Mouse (Mus musculus) heart, embryonic 11.5 days (tissue): Measurements from ENCODE around the gene Mrgprb2. TPM values are rescaled to one million over a fixed set of nuclear protein-coding genes. Genes with fewer than 3 reads are reported as not detected.

Source experiments
- ATAC-seq: fragments of 200-750 bp; cut with Nextera tagmentation; replicated peaks from 2 replicates; pipeline ENCODE4 v1.8.0; 2017; ENCODE audit warnings: moderate library complexity; ENCODE audit not compliant: insufficient number of reproducible peaks, low FRiP score, low TSS enrichment
- H3K27ac ChIP-seq: fragments of 300-500 bp; sonication (generic); 2 replicates; pipeline ENCODE4 v1.5.1; 2014; ENCODE audit warnings: mild to moderate bottlenecking, low read depth, low read length
- H3K27me3 ChIP-seq: fragments of 300-500 bp; sonication (generic); 2 replicates; pipeline ENCODE4 v1.6.1; 2014; ENCODE audit warnings: mild to moderate bottlenecking, low read length, mixed read lengths; ENCODE audit not compliant: control insufficient read depth, insufficient read depth
- H3K36me3 ChIP-seq: fragments of 300-500 bp; sonication (generic); 2 replicates; pipeline ENCODE4 v1.6.1; 2014; ENCODE audit warnings: mild to moderate bottlenecking, low read length, moderate library complexity, mixed read lengths; ENCODE audit not compliant: control insufficient read depth, insufficient read depth
- H3K4me1 ChIP-seq: fragments of 300-500 bp; sonication (generic); 2 replicates; pipeline ENCODE4 v1.6.1; 2014; ENCODE audit warnings: low read length; ENCODE audit not compliant: control insufficient read depth, insufficient read depth
- H3K4me2 ChIP-seq: fragments of 300-500 bp; sonication (generic); 2 replicates; pipeline ENCODE4 v1.6.1; 2014; ENCODE audit warnings: mild to moderate bottlenecking, moderate library complexity
- H3K4me3 ChIP-seq: fragments of 300-500 bp; sonication (generic); 2 replicates; pipeline ENCODE4 v1.5.1; 2014; ENCODE audit warnings: low read depth, low read length
- H3K9ac ChIP-seq: fragments of 300-500 bp; sonication (generic); 2 replicates; pipeline ENCODE4 v1.6.1; 2014; ENCODE audit warnings: mild to moderate bottlenecking, low read depth, low read length, moderate library complexity
- H3K9me3 ChIP-seq: fragments of 300-500 bp; sonication (generic); replicated peaks from 2 replicates; pipeline ENCODE4 v1.6.1; 2016; ENCODE audit warnings: low read length; ENCODE audit not compliant: control insufficient read depth
- polyA plus RNA-seq: library from polyadenylated mRNA; unstranded; fragments of >200 nt; fragmentation: Nextera tagmentation; extraction: Ambion mirVana; gene quantifications from 2 replicates; pipeline ENCODE4 v1.2.1, GENCODE M21; 2014

The Mrgprb2 gene
- polyA plus RNA-seq, result not detected in 2 replicates

GRCm38 (mm10) chr7:48557986-48558385 is at the start of gene Mrgprb2:
TSS of gene Mrgprb2 (minus strand) at chr7:48558086.
- Histone ChIP-seq H3K9ac (no peak within 1 kb of the TSS), H3K4me1 (no peaks in the 10 kb centered on the region), H3K27ac (no peak within 1 kb of the TSS), H3K9me3 (peaks cover 2% of the 10 kb centered on the region; the same call in 1 of the 2 replicates), H3K27me3 (no peaks in the 10 kb centered on the region), H3K4me3 (no peak within 1 kb of the TSS), H3K4me2 (no peak within 1 kb of the TSS), H3K36me3 (no peaks in the 10 kb centered on the region)
- no peak for ATAC-seq

Other genes starting within 250 kb of the Mrgprb2 start
- gene Mrgprb8, start 169.6 kb downstream of the Mrgprb2 start, polyA plus RNA-seq, result not detected in 2 replicates
- not detected in 2 replicates for gene Mrgprb1, start 101.7 kb downstream of the Mrgprb2 start, polyA plus RNA-seq
- not detected in 2 replicates for gene Mrgprx2, start 58.8 kb downstream of the Mrgprb2 start, polyA plus RNA-seq
- gene Mrgprb3, start 85.7 kb upstream of the Mrgprb2 start, polyA plus RNA-seq, result not detected in 2 replicates
- 36.1 and 41.8 TPM in 2 replicates for gene Zdhhc13, start 230.9 kb upstream of the Mrgprb2 start, polyA plus RNA-seq